Mouse (Mus musculus): ENCODE data around the gene Rexo2. TPM values are rescaled to one million over a fixed set of nuclear protein-coding genes. Genes with fewer than 3 reads are reported as not detected.
"Not testable (repeated sequence)": the region's sequence is repeated elsewhere in the genome, so short reads cannot be mapped to it uniquely, and the experiment has no call there.

The Rexo2 gene
- polyA plus RNA-seq, 1 experiment from 2014 or later, result 110 TPM

GRCm38 (mm10) chr9:48494817-48495547 is 14.6 kb upstream of the Rexo2 start, which contains the start of the genes Rbm7 and Gm5617:
TSS of gene Rbm7 (minus strand) at chr9:48495299.
TSS of gene Gm5617 (plus strand) at chr9:48495442.
- Histone ChIP-seq H3K9me3 (replicated peaks) (no peaks in the 10 kb centered on the region), H3K36me3 (peaks cover 38% of the 10 kb centered on the region), H3K4me3 (peak within 1 kb of the TSS; percentile 86), H3K4me1 (peaks cover 16% of the 10 kb centered on the region), H3K27ac (replicated peaks) (peak within 1 kb of the TSS; percentile 96), H3K27me3 (ENCODE audit: low read depth, poor library complexity, severe bottlenecking) (no peaks in the 10 kb centered on the region)
- WGBS, result under 1% methylated on average over 72 of the region's 72 CpGs
- DNase-seq (ENCODE audit: low spot score), result peak; percentile 93

GRCm38 (mm10) chr9:48481214-48482134 is 1.1 kb upstream of the Rexo2 start:
- peak overlapping the region; percentile 83 for H3K4me3 ChIP-seq
- no peaks in the 10 kb centered on the region for H3K9me3 ChIP-seq (replicated peaks)
- H3K27ac ChIP-seq (replicated peaks), result no peak overlapping the region
- peaks cover 14% of the 10 kb centered on the region for H3K4me1 ChIP-seq
- peaks cover 29% of the 10 kb centered on the region for H3K36me3 ChIP-seq
- H3K27me3 ChIP-seq (ENCODE audit: low read depth, poor library complexity, severe bottlenecking), result peaks cover 5% of the 10 kb centered on the region; the same call in 1 of the 2 replicates
- WGBS, result 42% methylated on average over 20 of the region's 20 CpGs
- DNase-seq (ENCODE audit: low spot score), result peak; percentile 14

- Histone ChIP-seq H3K9me3 (replicated peaks) (no peaks in the 10 kb centered on the region), H3K27ac (replicated peaks) (peak overlapping the region; percentile 85), H3K4me3 (peak overlapping the region; percentile 83), H3K4me1 (peaks cover 14% of the 10 kb centered on the region), H3K36me3 (peaks cover 28% of the 10 kb centered on the region), H3K27me3 (ENCODE audit: low read depth, poor library complexity, severe bottlenecking) (peaks cover 5% of the 10 kb centered on the region; the same call in 1 of the 2 replicates)
- WGBS, result 7% methylated on average over 25 of the region's 25 CpGs
- no peak for DNase-seq (ENCODE audit: low spot score)
Measured at GRCm38 (mm10) chr9:48479838-48480410, 499 bp downstream of the Rexo2 start.

- H3K9me3 ChIP-seq (replicated peaks), result no peaks in the 10 kb centered on the region
- peaks cover 31% of the 10 kb centered on the region for H3K36me3 ChIP-seq
- no peak for DNase-seq (ENCODE audit: low spot score)
- 89% methylated on average over 4 of the region's 4 CpGs for WGBS
- peaks cover 14% of the 10 kb centered on the region for H3K4me1 ChIP-seq
- H3K27me3 ChIP-seq (ENCODE audit: low read depth, poor library complexity, severe bottlenecking), result peaks cover 5% of the 10 kb centered on the region; the same call in 1 of the 2 replicates
- no peak overlapping the region for H3K4me3 ChIP-seq
- H3K27ac ChIP-seq (replicated peaks), result no peak overlapping the region
Measured at GRCm38 (mm10) chr9:48478808-48479207, 1.6 kb downstream of the Rexo2 start.

- WGBS, result 94% methylated on average over 10 of the region's 10 CpGs
- peaks cover 32% of the 10 kb centered on the region for H3K36me3 ChIP-seq
- peaks cover 14% of the 10 kb centered on the region for H3K4me1 ChIP-seq
- no peak overlapping the region for H3K27ac ChIP-seq (replicated peaks)
- no peaks in the 10 kb centered on the region for H3K9me3 ChIP-seq (replicated peaks)
- no peaks in the 10 kb centered on the region for H3K27me3 ChIP-seq (ENCODE audit: low read depth, poor library complexity, severe bottlenecking)
- no peak overlapping the region for H3K4me3 ChIP-seq
- no peak for DNase-seq (ENCODE audit: low spot score)
Measured at GRCm38 (mm10) chr9:48476236-48477165, 3.9 kb downstream of the Rexo2 start.

GRCm38 (mm10) chr9:48474367-48474766 is 6.1 kb downstream of the Rexo2 start:
- H3K4me1 ChIP-seq, result peaks cover under 1% of the 10 kb centered on the region
- H3K4me3 ChIP-seq, result no peak overlapping the region
- H3K36me3 ChIP-seq, result peaks cover 42% of the 10 kb centered on the region
- no peaks in the 10 kb centered on the region for H3K27me3 ChIP-seq (ENCODE audit: low read depth, poor library complexity, severe bottlenecking)
- no peaks in the 10 kb centered on the region for H3K9me3 ChIP-seq (replicated peaks)
- no peak for DNase-seq (ENCODE audit: low spot score)
- no peak overlapping the region for H3K27ac ChIP-seq (replicated peaks)
- 93% methylated on average over 9 of the region's 9 CpGs for WGBS

- Histone ChIP-seq H3K27ac (replicated peaks) (no peak overlapping the region), H3K9me3 (replicated peaks) (no peaks in the 10 kb centered on the region), H3K27me3 (ENCODE audit: low read depth, poor library complexity, severe bottlenecking) (no peaks in the 10 kb centered on the region), H3K36me3 (peaks cover 42% of the 10 kb centered on the region), H3K4me1 (no peaks in the 10 kb centered on the region; the same call in 1 of the 2 replicates), H3K4me3 (no peak overlapping the region)
- DNase-seq (ENCODE audit: low spot score), result no peak
- 93% methylated on average over 12 of the region's 12 CpGs for WGBS
Measured at GRCm38 (mm10) chr9:48473131-48473530, 7.3 kb downstream of the Rexo2 start.

- 84% methylated on average over 15 of the region's 15 CpGs for WGBS
- Histone ChIP-seq H3K4me1 (no peaks in the 10 kb centered on the region; the same call in 1 of the 2 replicates), H3K36me3 (peaks cover 42% of the 10 kb centered on the region)
Measured at GRCm38 (mm10) chr9:48472441-48473025, 7.9 kb downstream of the Rexo2 start.

GRCm38 (mm10) chr9:48467471-48467870 is 13.0 kb downstream of the Rexo2 start:
- not testable (repeated sequence) for DNase-seq (ENCODE audit: low spot score); H3K9me3 ChIP-seq (replicated peaks); H3K4me1 ChIP-seq; H3K4me3 ChIP-seq; H3K27ac ChIP-seq (replicated peaks); H3K27me3 ChIP-seq (ENCODE audit: low read depth, poor library complexity, severe bottlenecking)
- 96% methylated on average over 5 of the region's 5 CpGs for WGBS
- peaks cover 42% of the 10 kb centered on the region for H3K36me3 ChIP-seq

More at GRCm38 (mm10) chr9:48472441-48473025, 7.9 kb downstream of the Rexo2 start:
- no peak overlapping the region for H3K4me3 ChIP-seq
- no peaks in the 10 kb centered on the region for H3K27me3 ChIP-seq (ENCODE audit: low read depth, poor library complexity, severe bottlenecking)
- DNase-seq (ENCODE audit: low spot score), result no peak
- no peak overlapping the region for H3K27ac ChIP-seq (replicated peaks)
- no peaks in the 10 kb centered on the region for H3K9me3 ChIP-seq (replicated peaks)

GRCm38 (mm10) chr9:48466804-48467203 is 13.6 kb downstream of the Rexo2 start:
- Histone ChIP-seq H3K27ac (replicated peaks) (no peak overlapping the region), H3K4me3 (no peak overlapping the region), H3K36me3 (peaks cover 42% of the 10 kb centered on the region), H3K27me3 (ENCODE audit: low read depth, poor library complexity, severe bottlenecking) (no peaks in the 10 kb centered on the region), H3K9me3 (replicated peaks) (peaks cover 6% of the 10 kb centered on the region; the same call in 1 of the 2 replicates), H3K4me1 (no peaks in the 10 kb centered on the region; the same call in 1 of the 2 replicates)
- WGBS, result 77% methylated on average over 3 of the region's 3 CpGs
- peak; percentile 61 for DNase-seq (ENCODE audit: low spot score)

- Histone ChIP-seq H3K4me1 (no peaks in the 10 kb centered on the region; the same call in 1 of the 2 replicates), H3K4me3 (no peak overlapping the region), H3K9me3 (replicated peaks) (peaks cover 6% of the 10 kb centered on the region; the same call in 1 of the 2 replicates), H3K27ac (replicated peaks) (no peak overlapping the region), H3K27me3 (ENCODE audit: low read depth, poor library complexity, severe bottlenecking) (no peaks in the 10 kb centered on the region), H3K36me3 (peaks cover 34% of the 10 kb centered on the region)
- WGBS, result 97% methylated on average over 3 of the region's 3 CpGs
- DNase-seq (ENCODE audit: low spot score), result no peak
Measured at GRCm38 (mm10) chr9:48465671-48466070, 14.8 kb downstream of the Rexo2 start.
